Mouse (Mus musculus): ENCODE data around the gene H3f3b.
"Not testable (repeated sequence)": the region's sequence is repeated elsewhere in the genome, so short reads cannot be mapped to it uniquely, and the experiment has no call there.

The H3f3b gene

GRCm38 (mm10) chr11:116021328-116022220, 6.2 kb downstream of the H3f3b start:
- DNase-seq (ENCODE audit: low spot score in 2 of 2), result no peak

- no peak for DNase-seq (ENCODE audit: low spot score in 2 of 2)
These were observed 7.2 kb downstream of the H3f3b start for GRCm38 (mm10) chr11:116020519-116020922.

GRCm38 (mm10) chr11:116019976-116020411, 7.8 kb downstream of the H3f3b start:
- DNase-seq (ENCODE audit: low spot score in 2 of 2), result no peak

DNA sequence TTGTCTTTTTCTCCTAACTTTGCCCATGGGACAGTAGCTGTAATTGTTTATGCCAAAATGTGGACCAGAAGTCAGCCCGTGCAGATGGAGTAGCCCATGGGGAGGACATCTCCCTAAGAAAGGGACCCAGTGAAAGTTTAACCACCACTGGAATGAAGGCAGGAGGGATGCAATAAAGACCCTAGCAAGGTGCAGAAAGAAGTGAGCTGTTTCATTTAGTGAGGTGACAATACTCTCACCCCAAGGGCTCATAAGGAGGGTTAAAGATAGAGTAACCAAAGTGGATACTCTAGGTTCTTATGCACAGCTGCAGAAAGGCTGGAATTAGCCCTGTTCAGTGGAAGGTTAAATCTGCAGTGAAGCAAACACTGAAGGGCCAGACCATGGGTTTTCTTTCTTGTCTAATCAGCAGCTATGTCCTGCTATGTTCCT, 8.4 kb downstream of the H3f3b start:
- DNase-seq (ENCODE audit: low spot score in 2 of 2), result no peak

- DNase-seq (ENCODE audit: low spot score in 2 of 2), result not testable (repeated sequence)
These were observed 8.9 kb downstream of the H3f3b start for GRCm38 (mm10) chr11:116018867-116019266.

DNA sequence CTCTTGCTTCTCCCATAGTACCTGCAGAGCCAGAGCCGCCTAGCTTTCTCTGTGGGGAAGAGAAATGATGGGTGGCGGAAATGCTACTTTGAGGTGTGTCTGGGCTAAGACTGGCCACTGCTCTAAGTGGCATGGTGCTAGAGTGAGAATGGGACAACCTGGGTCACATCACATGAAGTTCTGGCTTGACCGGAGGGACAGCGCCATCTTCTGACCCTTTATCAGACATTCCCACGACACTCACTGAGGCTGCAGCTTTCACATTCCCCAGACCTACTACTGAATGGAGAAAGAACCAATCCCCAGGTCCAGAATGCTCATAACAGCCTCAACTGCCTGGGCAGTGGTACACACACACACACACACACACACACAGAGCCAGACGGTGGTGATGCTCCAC, 9.7 kb downstream of the H3f3b start:
- no peak for DNase-seq (ENCODE audit: low spot score in 2 of 2)

GRCm38 (mm10) chr11:116014821-116015220, 12.9 kb downstream of the H3f3b start:
- DNase-seq (ENCODE audit: low spot score in 2 of 2), result no peak

DNA sequence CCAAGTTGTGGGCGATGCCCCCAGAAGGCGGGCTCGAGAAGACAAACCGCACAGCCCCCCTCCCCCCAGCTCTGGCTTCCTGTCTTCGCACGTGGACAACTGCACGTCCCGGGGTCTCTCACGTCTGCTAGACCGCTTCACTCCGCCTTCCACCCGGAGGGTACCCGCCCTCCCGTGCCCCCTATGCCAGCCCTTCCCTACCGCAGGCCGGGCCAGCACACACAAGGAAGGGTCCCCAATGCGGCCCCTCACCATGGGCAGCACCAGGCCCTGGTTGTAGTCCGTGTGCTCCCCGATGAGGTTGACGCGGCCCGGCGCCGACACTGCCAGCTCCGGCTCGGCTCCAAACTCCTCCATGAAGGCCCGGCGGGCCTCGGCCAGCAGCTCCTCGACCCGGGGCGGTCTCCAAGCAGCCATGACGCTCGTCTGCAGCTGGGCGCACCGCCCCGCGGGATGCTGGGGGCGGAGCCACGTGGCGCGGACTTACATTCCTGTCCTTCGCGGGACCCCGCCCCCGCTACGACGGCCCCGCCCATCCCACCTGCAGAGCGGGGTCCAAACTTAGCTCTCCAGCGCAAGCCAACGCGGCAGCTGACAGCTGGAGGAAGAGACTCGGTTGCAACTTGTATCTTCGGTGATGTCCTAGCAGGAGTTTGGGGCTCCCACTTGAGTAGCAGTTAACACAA, 15.4 kb downstream of the H3f3b start, which contains the start of gene Galk1:
Gene Galk1, minus strand, starts transcription at position 458 of the 686 bp plus-strand sequence.
- DNase-seq (ENCODE audit: low spot score in 2 of 2), result peak; percentile 74 to 79

DNA sequence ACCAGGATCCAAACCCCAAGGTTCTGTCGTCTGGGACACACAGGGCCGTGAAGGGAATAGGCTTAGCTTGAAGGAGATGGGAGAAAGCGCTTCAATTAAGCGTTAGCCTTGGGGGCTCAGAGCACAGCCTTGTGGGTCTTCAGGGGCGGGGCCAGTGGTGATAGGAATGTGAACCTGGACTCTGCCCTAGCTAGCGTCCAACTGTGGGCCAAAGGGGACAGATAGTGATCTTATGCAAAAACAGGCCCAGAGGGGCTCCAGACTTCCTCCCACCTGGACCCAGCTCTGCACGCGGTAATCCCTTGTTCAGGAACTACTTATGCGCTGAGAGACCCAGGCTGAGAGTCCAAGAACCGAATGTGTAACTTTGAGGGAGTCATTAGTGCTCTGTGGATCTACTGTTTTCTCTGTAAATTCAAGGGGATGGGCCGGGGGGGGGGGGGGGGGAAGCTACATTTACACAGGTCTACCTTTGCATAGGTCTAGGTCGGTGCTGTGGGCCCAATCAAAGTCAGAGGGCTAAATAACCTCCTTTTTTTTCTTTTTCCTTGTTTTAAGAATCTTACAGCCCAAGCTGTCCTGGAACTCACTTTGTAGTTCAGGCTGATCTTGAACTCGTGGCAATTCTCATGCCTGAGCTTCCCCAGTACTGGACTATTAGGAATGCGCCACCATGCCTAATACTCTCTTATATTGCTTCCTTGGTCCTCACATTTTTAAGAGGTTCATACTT, 16.1 kb downstream of the H3f3b start:
- DNase-seq (ENCODE audit: low spot score in 2 of 2), result no peak

- no peak for DNase-seq (ENCODE audit: low spot score in 2 of 2)
These were observed 16.8 kb downstream of the H3f3b start for GRCm38 (mm10) chr11:116010948-116011347.

DNA sequence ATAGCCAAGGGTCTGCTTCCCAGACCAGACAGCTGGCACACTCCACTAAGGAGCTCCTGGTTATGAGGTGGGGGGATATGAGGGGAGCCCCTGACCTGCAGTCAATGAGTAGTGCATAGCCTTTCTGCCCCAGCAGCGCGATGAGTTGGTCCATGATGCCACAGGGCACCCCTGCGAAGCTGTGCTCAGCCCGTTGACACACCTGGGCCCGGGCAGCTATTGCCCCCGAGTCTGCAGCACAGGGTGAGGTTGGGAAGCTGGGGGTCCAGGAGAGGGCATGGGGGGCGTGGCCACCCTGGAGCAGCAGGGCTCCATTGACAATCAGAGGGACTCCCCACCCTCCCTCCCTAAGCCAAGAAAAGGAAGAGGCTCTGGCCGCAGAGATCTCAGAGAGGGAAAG, 17.6 kb downstream of the H3f3b start:
- no peak for DNase-seq (ENCODE audit: low spot score in 2 of 2)

DNA sequence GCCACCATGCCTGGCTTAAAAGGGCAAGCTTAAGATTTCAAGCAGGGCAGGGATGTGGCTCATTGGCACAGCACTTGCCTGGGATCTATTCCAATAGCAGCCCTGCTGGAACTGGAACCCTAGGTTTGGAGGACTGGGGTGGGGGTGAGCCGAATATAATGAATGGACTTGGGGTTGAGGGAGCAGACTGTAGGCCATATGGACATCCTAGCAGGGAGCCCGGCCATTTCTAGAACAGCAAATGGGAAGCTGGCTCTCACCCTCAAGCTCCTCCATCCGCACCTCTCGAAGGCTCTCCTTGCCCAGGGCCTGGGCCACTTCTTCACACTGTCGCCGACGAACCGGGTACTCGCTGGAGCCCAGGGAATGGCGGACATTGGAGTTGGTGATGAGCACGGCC, 18.1 kb downstream of the H3f3b start:
- DNase-seq (ENCODE audit: low spot score in 2 of 2), result no peak

DNA sequence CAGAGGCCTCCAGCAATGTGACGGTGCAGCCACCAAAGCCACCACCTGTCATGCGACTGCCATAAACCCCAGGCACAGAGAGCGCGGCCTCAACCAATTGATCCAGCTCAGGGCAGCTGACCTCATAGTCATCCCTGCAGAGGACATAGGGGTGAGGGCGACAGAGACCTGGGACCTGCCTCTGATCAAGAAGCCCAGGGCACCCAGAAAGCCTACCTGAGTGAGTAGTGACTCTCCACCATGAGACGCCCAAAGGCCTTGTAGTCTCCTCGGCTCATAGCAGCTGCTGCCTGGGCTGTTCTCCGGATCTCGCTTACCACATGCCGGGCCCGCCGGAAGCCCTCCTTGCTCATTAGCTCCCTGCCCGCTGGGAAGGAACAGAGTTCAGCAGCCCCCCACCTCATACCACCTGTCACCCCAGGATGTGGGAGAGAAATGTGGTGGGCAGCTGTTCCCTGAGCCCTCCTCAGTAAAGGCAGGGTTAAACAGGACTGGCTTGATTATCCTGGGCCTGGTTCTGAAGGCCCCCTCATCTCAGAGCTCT, 18.9 kb downstream of the H3f3b start:
- DNase-seq (ENCODE audit: low spot score in 2 of 2), result no peak

- DNase-seq (ENCODE audit: low spot score in 2 of 2), result no peak
These were observed 19.4 kb downstream of the H3f3b start for GRCm38 (mm10) chr11:116008411-116008810.

GRCm38 (mm10) chr11:116007095-116007850, 20.5 kb downstream of the H3f3b start:
- DNase-seq (ENCODE audit: low spot score in 2 of 2), result no peak

GRCm38 (mm10) chr11:116005701-116006419, 21.9 kb downstream of the H3f3b start:
- no peak for DNase-seq (ENCODE audit: low spot score in 2 of 2)

DNA sequence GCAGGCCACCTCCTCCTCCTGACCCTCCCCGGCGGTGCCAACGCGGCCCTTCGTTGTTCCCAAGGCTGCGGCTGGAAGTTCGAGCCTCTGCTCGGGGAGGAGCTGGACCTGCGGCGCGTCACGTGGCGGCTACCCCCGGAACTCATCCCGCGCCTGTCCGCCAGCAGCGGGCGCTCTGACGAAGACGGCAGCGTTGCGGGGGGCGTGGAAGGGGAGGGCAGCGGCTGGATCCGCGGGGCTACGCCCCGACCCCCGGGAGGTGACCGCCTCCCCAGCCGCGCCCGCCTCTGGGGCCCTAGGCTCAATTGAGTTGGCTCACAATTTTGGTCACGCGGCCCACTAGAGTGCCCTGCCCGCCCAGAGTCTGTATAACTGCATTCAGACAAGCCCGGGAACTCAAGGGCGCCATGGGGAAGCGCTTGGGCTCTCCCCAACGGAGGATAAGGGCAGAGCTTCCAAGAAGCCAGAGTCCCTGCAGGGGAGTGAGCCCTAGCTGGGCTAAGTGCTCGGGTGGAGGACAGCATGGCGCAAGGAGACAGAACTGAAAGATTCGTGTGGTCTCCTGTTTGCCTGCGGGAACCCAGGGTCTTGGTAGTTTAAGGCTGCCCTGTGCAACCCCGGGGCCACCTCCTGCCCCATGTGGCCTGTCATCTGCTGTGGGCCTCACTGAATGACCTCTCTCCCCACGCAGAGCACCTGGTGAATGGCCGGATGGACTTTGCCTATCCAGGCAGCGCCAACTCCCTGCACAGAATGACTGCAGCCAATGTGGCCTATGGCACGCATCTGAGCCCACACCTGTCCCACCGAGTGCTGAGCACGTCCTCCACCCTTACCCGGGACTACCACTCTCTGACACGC, 22.7 kb downstream of the H3f3b start:
- peak; percentile 38 to 64 for DNase-seq (ENCODE audit: low spot score in 2 of 2)

DNA sequence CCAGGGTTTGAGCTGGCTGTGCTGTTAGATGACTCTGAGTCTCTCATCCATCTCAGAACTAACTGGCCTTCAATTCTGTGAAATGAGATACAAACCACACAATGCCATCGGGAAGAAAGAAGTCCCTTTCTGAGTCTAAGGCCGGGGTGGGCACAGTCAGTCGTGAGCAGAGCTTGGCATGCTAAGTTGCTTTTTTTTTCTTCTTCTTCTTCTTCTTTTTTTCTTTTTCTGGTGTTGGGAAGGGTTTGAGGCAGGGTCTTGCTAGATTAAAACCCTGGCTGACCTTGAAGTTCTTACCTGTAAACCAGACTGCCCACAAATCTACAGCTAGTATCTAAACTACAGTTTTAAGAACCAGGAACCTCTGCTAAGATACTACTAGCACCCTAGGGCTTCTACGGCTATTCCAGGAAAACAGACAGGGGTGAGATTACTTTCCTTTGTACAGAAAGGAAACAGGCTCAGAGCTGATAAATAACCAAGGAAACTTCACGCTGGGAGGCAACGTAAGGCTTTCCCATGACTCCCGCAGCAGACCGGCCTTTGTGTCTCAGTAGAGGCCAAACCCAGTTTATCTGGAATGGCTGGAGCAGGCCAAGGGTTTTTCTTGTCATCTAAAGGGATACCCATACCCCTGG, 23.5 kb downstream of the H3f3b start:
- DNase-seq (ENCODE audit: low spot score in 2 of 2), result no peak

- DNase-seq (ENCODE audit: low spot score in 2 of 2), result no peak
These were observed 24.9 kb downstream of the H3f3b start for GRCm38 (mm10) chr11:116002894-116003293.
